Mouse (Mus musculus) heart, postnatal 25 days (tissue): ENCODE results near the gene Ptchd1. TPM values are rescaled to one million over a fixed set of nuclear protein-coding genes. Genes with fewer than 3 reads are reported as not detected.

ENCODE experiments used
- total RNA-seq, 2 experiments: library from RNA; stranded (reverse); gene quantifications; 2 replicates each; pipeline ENCODE4 v1.2.3; 2021

Gene Ptchd1
- total RNA-seq, 2 experiments from 2014 or later = 0.22 TPM; not detected in 1

Other genes with a start within 250 kb of the Ptchd1 start
- gene Gm15155, start 927 bp upstream of the Ptchd1 start, total RNA-seq = not detected